Mouse (Mus musculus): Measurements from ENCODE around the gene Insr.
"Not testable (repeated sequence)": the region's sequence is repeated elsewhere in the genome, so short reads cannot be mapped to it uniquely, and the experiment has no call there.

The Insr gene

GRCm38 (mm10) chr8:3278934-3279720 lies at the start of gene Insr:
Gene Insr, minus strand, starts transcription at chr8:3279617.
- peak; percentile 87 for DNase-seq (ENCODE audit: low read depth, low spot score)

DNA sequence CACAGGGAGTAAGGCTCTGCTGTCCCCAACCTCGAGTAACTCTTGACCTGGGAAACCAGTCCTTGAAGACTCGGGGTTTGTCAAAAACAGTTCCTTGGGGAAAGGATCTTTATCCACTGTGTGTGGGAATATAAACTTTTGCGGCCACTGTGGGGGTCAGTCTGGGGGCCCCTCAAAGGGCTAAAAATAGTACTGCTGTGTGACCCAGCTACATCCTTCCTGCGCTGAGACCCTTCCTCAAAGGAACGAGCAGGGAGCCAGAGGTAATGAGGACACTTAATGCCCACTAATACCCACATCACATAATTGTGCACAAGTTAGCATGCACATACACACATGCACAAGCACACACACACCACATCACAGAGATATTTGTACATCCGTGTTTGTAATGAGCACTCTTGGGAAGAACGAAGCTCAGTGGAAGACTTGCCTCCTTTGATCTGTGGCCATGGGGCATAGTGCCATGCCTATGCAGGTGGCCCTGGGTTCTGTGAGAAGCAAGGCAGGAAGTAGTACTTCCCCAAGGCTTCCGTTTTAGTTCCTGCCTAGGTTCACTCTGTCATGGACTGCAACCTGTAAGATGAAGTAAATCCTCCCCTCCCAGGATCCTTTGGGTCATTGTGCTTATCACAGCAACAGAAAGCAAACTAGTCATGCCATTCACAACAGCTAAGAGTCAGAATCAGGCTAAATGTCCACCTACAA lies 48.3 kb upstream of the Insr start:
- no peak for DNase-seq (ENCODE audit: low read depth, low spot score)

DNA sequence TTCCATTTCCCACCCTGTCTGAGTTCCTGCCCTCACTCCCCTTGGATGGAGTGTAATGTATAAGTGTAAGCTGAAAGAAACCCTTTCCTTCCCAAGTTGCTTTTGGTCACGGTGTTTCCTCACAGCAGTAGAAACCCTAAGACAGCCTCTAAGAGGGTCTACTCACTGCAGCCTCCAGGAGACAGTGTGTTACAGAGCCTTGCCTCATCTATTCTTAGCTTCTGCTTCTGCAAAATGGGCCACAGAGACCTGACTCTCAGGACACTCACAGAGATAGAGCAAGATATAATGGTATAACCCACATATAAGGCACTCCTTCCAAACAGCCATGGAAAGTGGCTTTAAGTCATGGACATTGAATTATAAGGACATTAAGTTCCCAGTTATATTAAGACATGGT lies 47.6 kb upstream of the Insr start:
- no peak for DNase-seq (ENCODE audit: low read depth, low spot score)

GRCm38 (mm10) chr8:3324253-3324652 lies 44.8 kb upstream of the Insr start:
- DNase-seq (ENCODE audit: low read depth, low spot score): no peak

DNA sequence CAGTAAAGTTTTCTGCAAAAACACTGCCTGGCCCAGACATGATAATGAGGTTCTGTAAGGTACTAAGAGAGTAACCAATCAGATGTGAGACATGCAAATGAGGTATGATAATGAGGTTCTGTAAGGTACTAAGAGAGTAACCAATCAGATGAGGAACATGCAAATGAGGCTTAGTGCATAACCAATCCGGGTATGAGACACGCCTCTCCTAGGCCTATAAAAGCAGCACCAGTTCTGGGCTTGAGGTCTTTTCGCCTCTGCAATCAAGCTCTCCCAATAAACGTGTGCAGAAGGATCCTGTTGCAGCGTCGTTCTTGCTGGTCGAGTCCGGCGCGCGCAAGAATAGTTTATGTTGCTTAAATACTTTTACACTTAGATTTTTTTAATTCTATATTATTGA lies 39.9 kb upstream of the Insr start:
- not testable (repeated sequence) for DNase-seq (ENCODE audit: low read depth, low spot score)

DNA sequence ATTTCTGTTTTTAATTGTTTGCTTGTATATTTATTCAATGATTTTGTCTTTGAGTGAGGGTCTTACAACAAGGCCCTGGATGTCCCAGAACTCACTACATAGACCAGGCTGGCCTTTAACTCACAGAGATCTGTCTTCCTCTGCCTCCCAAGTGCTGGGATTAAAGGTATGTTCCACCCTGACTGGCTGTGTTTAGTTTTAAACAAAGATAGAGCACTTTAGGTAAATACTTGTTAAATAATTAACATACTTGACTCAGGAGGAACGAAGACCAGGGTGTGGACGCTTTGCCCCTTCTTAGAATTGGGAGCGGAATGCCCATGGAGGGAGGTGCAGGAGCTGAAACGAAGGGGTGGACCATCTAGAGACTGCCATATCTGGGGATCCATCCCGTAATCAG lies 37.2 kb upstream of the Insr start:
- DNase-seq (ENCODE audit: low read depth, low spot score): no peak

- no peak for DNase-seq (ENCODE audit: low read depth, low spot score)
Observed at GRCm38 (mm10) chr8:3314345-3314744, 34.9 kb upstream of the Insr start.

GRCm38 (mm10) chr8:3313843-3314242 lies 34.4 kb upstream of the Insr start:
- no peak for DNase-seq (ENCODE audit: low read depth, low spot score)

DNA sequence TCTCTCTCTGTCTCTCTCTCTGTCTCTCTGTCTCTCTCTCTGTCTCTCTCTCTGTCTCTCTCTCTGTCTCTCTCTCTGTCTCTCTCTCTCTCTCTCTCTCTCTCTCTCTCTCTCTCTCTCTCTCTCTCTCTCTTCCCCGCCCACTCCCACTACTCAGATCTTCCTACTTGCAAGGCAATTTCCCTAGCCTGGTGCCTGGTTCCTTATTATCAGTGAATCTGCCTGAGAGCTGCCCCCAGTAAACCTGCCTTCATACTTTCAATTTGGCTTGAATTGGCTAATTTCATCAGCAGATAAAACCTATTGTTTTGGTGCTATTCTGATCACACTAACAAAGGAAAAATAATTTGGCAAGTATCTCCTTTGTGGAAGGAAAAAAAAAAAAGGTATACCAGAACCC lies 34.0 kb upstream of the Insr start:
- not testable (repeated sequence) for DNase-seq (ENCODE audit: low read depth, low spot score)

GRCm38 (mm10) chr8:3311482-3311881 lies 32.1 kb upstream of the Insr start:
- DNase-seq (ENCODE audit: low read depth, low spot score): no peak

DNA sequence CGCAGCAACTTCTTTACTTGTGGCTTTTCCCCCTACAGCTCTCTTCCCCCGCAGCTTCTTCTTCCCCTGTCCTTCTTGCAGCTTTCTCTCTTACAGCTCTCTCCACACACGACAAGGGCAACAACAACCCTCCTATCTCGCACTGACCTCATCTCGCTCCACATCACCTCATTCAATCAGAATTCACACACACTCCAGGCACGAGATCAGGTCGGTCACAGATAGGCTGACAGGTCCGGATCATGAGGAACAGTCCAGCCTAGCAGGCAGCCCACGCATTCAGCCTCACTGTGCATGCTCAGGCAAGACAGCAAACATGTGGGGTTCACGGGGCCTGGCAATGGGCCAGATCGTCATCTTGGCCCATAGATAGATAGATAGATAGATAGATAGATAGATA lies 30.2 kb upstream of the Insr start:
- no peak for DNase-seq (ENCODE audit: low read depth, low spot score)

DNA sequence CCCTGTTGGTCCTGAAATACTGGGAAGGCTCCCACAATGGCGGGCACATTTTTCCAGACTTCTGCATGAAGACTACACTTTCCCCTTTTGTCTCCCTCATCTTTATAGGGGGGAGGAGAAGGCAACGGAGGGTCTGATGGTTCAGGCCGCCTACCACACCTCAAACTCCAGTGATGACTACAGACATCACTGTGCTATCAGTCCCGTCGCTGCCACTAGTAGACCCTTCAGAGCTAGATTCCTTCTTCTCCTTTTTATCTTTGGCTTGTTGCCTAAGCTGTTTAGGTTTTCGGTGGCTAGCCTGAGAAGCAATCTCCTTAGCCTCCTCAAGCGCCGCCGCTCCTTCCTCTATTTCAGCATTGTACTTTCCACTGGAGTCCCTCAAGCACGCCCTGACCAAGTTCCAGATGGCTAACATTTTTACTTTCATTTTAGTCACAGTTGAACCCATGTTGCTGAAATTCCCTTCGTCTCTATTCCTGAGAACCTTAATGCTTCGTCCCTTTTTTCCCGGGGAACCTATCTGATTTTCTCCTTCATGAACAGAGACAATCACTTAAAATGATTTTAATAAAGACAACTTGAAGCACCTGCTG lies 28.9 kb upstream of the Insr start:
- not testable (repeated sequence) for DNase-seq (ENCODE audit: low read depth, low spot score)

- DNase-seq (ENCODE audit: low read depth, low spot score): no peak
Observed at GRCm38 (mm10) chr8:3302131-3302530, 22.7 kb upstream of the Insr start.

- DNase-seq (ENCODE audit: low read depth, low spot score): no peak
Observed at GRCm38 (mm10) chr8:3299322-3299721, 19.9 kb upstream of the Insr start.

GRCm38 (mm10) chr8:3285824-3286223 lies 6.4 kb upstream of the Insr start:
- DNase-seq (ENCODE audit: low read depth, low spot score): no peak

DNA sequence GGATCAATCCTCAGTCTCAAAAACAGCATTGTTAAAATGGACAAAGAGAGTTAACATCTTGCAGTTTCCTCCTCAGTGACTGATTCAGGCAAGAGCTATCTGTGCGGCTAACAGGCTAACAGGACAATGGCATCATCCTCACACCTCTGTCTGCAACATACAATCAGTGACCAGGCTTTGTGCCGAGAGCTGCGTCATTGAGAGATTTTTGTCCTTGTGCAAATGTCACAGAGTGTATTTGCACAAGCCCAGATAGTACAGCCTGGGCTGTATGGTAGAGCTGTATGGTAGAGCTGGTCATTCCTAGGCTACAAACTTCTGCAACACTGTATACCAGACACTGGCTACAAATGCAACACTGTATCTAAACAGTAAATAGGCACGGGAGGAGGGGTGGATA lies 5.2 kb upstream of the Insr start:
- DNase-seq (ENCODE audit: low read depth, low spot score): no peak

DNA sequence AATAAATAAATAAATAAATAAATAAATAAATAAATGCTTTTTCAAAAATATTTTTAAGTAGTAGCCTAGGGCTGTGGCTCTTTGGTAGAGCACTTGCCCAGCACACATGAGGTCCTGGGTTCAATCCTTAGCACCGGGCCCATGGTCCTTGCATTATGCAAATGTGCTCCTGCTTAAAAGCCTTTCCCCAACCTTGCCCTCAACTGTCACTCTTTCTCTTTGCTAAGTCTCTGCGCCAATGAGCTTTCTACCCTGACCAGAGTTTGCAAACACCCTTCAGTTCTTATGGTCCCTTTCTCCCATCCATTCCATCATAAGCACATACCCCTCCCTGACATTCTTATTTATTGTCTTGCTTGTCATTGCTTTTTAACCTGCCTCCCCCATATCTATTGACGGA lies 1.9 kb upstream of the Insr start:
- DNase-seq (ENCODE audit: low read depth, low spot score): no peak

DNA sequence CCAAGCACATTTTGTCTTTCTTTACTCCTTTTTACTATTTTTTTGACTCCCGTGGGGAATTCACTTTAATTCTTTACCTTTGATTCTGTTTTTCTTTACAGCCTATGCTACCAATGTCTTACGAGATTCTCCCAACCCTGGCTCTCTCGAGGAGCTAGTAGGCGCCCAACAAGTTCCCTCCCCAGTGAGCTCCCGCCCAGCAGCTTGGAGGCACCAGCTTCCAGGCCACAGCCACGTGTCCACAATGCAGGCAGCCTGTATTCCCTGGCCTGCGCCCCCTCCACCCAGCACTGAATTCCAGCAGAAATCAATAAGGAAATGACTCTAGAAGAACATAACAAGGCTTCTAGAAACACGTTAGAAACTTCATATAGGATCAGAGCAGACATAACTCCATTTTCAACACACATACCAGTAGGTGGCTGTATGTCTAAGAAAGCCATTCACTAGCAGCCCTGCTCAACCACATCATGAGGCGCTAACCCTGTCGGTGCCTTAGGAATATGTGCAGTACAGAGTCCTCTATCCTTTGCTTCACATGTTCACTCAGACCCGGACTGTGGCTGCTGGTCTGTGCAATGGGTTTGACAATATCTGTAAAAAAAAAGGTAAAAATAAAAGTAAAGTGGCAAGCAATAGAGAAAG lies 971 bp upstream of the Insr start:
- no peak for DNase-seq (ENCODE audit: low read depth, low spot score)

DNA sequence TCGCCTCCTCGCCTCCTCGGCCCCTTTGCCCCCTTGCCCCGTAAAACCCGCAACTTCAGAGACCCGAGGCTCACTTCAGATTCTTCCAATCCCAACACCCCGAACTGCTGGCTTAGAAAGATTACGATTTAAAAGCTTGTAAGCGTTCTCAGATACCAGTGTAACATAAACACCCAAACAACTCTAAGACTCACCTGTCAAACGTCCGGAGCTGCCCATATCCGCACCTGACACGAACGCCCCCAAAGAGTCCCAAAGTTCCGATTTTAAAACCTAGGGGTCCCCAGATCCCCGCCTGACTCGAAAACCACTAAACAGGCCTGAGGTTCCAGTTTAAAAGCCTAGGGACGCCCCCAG lies 282 bp upstream of the Insr start:
- DNase-seq (ENCODE audit: low read depth, low spot score): no peak

DNA sequence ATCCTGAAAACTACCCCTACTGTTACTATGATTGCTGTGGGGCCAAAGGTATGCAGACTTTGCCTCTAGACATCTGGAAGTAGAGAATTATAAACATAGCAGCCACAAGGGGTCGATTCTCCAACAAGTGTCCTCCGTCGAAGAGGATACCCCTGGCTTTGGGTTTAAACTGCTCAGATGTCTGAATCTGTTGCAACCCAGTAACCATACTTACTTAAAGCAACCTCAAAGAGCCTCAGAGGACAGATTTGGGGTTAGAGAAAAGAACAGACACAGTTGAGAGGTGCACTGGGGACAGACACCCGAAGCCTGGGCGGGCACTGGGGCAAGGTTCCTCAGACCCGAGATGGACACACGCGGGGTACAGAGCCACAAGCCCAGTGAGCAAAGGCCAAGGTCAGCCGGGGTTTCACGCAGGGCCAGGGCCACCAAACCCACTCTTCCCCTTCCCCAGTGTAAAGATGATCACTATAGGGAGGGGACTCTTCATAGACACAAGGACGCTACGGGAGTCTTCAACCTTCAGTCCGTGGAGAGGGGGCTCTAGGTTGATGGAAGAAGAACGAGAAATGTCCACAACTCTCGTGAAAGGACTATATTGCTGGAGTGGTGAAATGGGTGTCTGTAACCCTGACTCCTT lies 1.1 kb downstream of the Insr start:
- no peak for DNase-seq (ENCODE audit: low read depth, low spot score)

GRCm38 (mm10) chr8:3277266-3277665 lies 2.2 kb downstream of the Insr start:
- DNase-seq (ENCODE audit: low read depth, low spot score): no peak

DNA sequence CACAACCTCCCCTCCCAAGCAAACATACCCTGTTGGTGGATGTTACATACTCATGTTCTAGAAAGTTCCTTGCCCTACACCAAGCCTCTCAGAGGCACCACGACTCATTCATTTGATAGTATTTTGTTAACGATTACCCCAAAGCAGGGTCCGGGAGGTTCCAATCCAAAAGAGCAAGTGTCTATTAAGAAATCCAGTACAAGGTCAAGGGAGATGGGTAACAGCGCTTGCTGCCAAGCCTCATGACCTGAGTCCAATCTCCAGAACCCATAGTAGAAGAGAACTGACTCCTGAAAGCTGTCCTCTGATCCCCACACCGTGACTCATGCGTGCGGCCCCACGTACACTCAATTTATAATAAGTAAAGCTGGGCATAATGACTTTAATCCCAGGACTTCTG lies 3.4 kb downstream of the Insr start:
- DNase-seq (ENCODE audit: low read depth, low spot score): no peak
